Mouse (Mus musculus): ENCODE data around the gene Hpcal4. TPM values are rescaled to one million over a fixed set of nuclear protein-coding genes. Genes with fewer than 3 reads are reported as not detected.
A peak's percentile ranks its signal among the peaks of the same experiment; 100 is the strongest.

The Hpcal4 gene
- total RNA-seq, 4 experiments from 2014 or later, result 0.36 TPM; not detected in 3

- DNase-seq (ENCODE audit: low spot score in 2 of 2), result peak in 1 of 2 experiments; percentile 37
These were observed 54.6 kb downstream of the Hpcal4 start for GRCm38 (mm10) chr4:123237386-123238266.

- peak; percentile 77 to 84 for DNase-seq (ENCODE audit: low spot score in 2 of 2)
These were observed 56.6 kb downstream of the Hpcal4 start for GRCm38 (mm10) chr4:123239361-123240203.

Other genes starting within 250 kb of the Hpcal4 start
- not detected for gene Mfsd2a, start 222.0 kb upstream of the Hpcal4 start, total RNA-seq (2022)
- gene Mycl, start 187.6 kb upstream of the Hpcal4 start, total RNA-seq (2022), result 1 to 10 TPM in 1 of 4 experiments, under 1 TPM in 1, not detected in 2; 0.40 to 1.1 TPM
- 1 to 10 TPM; 5.8 to 7.1 (median 6.6) TPM for gene Trit1, start 166.6 kb upstream of the Hpcal4 start, total RNA-seq (2022)
- not detected for gene Bmp8b, start 78.1 kb upstream of the Hpcal4 start, total RNA-seq (2022)
- gene Oxct2b, start 67.0 kb upstream of the Hpcal4 start, total RNA-seq (2022), result not detected
- 10 to 100 TPM; 18.7 to 23.7 (median 19.9) TPM for gene Ppie, start 43.3 kb upstream of the Hpcal4 start, total RNA-seq (2022)
- 10 to 100 TPM; 41.9 to 58.6 (median 47.2) TPM for gene Nt5c1a, start 18.3 kb downstream of the Hpcal4 start, total RNA-seq (2022)
- gene Heyl, start 50.3 kb downstream of the Hpcal4 start, total RNA-seq (2022), result 1 to 10 TPM; 2.9 to 4.7 (median 3.2) TPM
- gene Pabpc4, start 79.1 kb downstream of the Hpcal4 start, total RNA-seq (2022), result 100 to 1,000 TPM; 325 to 385 (median 343) TPM
- under 1 TPM in 1 of 4 experiments, not detected in 3; 0.27 TPM for gene Oxct2a, start 140.4 kb downstream of the Hpcal4 start, total RNA-seq (2022)
- 1 to 10 TPM in 1 of 4 experiments, under 1 TPM in 2, not detected in 1; 0.56 to 1.3 (median 0.72) TPM for gene Bmp8a, start 160.0 kb downstream of the Hpcal4 start, total RNA-seq (2022)

Data from gastrocnemius, adult 8-10 months (tissue).